Comparison of ENCODE assay signal across 15 mouse cellular contexts in the genomic region with DNA sequence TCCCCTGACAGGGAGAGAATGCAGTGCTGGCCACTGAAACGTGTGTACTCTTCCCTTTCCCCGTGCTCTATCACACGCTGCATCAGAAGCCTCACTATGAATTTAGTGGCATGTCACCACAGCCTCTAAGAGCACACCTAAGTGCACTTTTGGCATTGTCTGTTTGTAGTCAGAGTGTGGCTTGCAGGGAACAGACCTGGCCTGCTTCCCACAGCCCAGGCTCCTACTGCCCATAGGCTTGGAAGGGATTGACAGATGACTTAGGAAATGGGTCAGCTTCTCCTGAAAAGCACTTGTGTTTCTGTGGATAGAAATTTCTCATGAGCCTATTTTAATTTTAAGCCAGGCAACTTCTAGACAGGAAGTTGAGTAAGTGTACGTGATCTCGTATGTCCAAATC. TPM values are rescaled to one million over a fixed set of nuclear protein-coding genes. Genes with fewer than 3 reads are reported as not detected.
DNase-seq lines count a peak whose midpoint lies in the region; ATAC-seq and TF ChIP-seq lines count a peak whose summit lies in the region.
"Had no signal": no experiment of that assay in that cellular context is flagged by ENCODE, and none has a peak within 500 bp of the region (broad histone marks: within the 10 kb centered on the region; RNA-seq: fewer than 3 reads in every experiment).

No protein-coding gene starts in this region.

- peaks cover 25% of the 10 kb centered on the region for H3K36me3 ChIP-seq in heart, postnatal 0 days (replicated peaks; ENCODE audit: control insufficient read depth, insufficient read depth, low read length)
- no peaks in the 10 kb centered on the region for H3K36me3 ChIP-seq in liver, embryonic 16.5 days (ENCODE audit: control insufficient read depth, insufficient read depth)
- H3K36me3 ChIP-seq in forebrain, embryonic 11.5 days (ENCODE audit: control insufficient read depth, insufficient read depth, low read length), result peaks cover under 1% of the 10 kb centered on the region; the same call in 1 of the 2 replicates
- H3K36me3 ChIP-seq in midbrain, embryonic 14.5 days (ENCODE audit: control insufficient read depth, insufficient read depth, low read length), result peaks cover 48% of the 10 kb centered on the region

- no peaks in the 10 kb centered on the region for H3K9me3 ChIP-seq in heart, postnatal 0 days (replicated peaks; ENCODE audit: control insufficient read depth, low read length)
- no peaks in the 10 kb centered on the region for H3K9me3 ChIP-seq in liver, embryonic 16.5 days (replicated peaks; ENCODE audit: control insufficient read depth, low read length)
- no peaks in the 10 kb centered on the region for H3K9me3 ChIP-seq in forebrain, embryonic 11.5 days (ENCODE audit: control insufficient read depth, low read length)
- no peaks in the 10 kb centered on the region for H3K9me3 ChIP-seq in midbrain, embryonic 14.5 days (ENCODE audit: control insufficient read depth, low read length)
- H3K9me3 ChIP-seq: intestine, embryonic 15.5 days; limb, embryonic 13.5 days; midbrain, embryonic 12.5 days had no signal

- POLR2A ChIA-PET in Patski (lab: Charles Lee), result interaction anchor here (0.7 kb wide), 1 partner anchor 9 kb away, joined by 3 read pairs; no protein-coding TSS in a partner anchor

- CTCF ChIA-PET in Patski (lab: Charles Lee), result interaction anchor here (1.3 to 3.4 kb wide), 4 partner anchors 10 to 45 kb away, joined by 3 to 15 read pairs (median 8); no protein-coding TSS in a partner anchor

- peaks cover 12% of the 10 kb centered on the region for H3K4me1 ChIP-seq in heart, postnatal 0 days (ENCODE audit: control insufficient read depth, insufficient read depth)
- no peaks in the 10 kb centered on the region for H3K4me1 ChIP-seq in liver, embryonic 16.5 days (ENCODE audit: control insufficient read depth, low read depth, low read length)
- H3K4me1 ChIP-seq in forebrain, embryonic 11.5 days (replicated peaks; ENCODE audit: control insufficient read depth, insufficient read depth, low read length), result no peaks in the 10 kb centered on the region
- no peaks in the 10 kb centered on the region for H3K4me1 ChIP-seq in midbrain, embryonic 14.5 days (ENCODE audit: control insufficient read depth, insufficient read depth, low read length)
- H3K4me1 ChIP-seq: intestine, embryonic 15.5 days; midbrain, embryonic 12.5 days had no signal

- no peak for ATAC-seq in heart, postnatal 0 days (ENCODE audit: insufficient read depth, low read depth)
- ATAC-seq in Patski, result peak; percentile 9
- no peak for ATAC-seq in liver, embryonic 16.5 days (ENCODE audit: low read depth)
- ATAC-seq in forebrain, embryonic 11.5 days (replicated peaks; ENCODE audit: low FRiP score), result no peak
- no peak for ATAC-seq in midbrain, embryonic 14.5 days (ENCODE audit: low FRiP score, low TSS enrichment)
- ATAC-seq: intestine, embryonic 15.5 days had no signal

- in situ Hi-C loops in Patski (cut with MboI; ENCODE audit: low pct_unique_long_range_greater_than_20kb), result no loop called here

- TF ChIP-seq CTCF in heart, postnatal 0 days (IDR thresholded peaks at IDR 0.05; ENCODE audit: low read depth), result no peak
- TF ChIP-seq CTCF in Patski (IDR thresholded peaks at IDR 0.05), result no peak

- TF ChIP-seq EP300 in heart, postnatal 0 days (IDR thresholded peaks at IDR 0.05; ENCODE audit: low read depth), result no peak

- no peak overlapping the region for H3K4me3 ChIP-seq in heart, postnatal 0 days (ENCODE audit: low read depth, low read length)
- peak overlapping the region; percentile 28 for H3K4me3 ChIP-seq in liver, embryonic 16.5 days (ENCODE audit: low read depth, low read length)
- H3K4me3 ChIP-seq in forebrain, embryonic 11.5 days (ENCODE audit: low read depth, low read length), result no peak overlapping the region
- H3K4me3 ChIP-seq in midbrain, embryonic 14.5 days (replicated peaks; ENCODE audit: low read depth, low read length), result no peak overlapping the region
- H3K4me3 ChIP-seq: intestine, embryonic 15.5 days; limb, embryonic 13.5 days; midbrain, embryonic 12.5 days had no signal

- H3K27me3 ChIP-seq in heart, postnatal 0 days (ENCODE audit: control insufficient read depth, insufficient read depth, low read length), result no peaks in the 10 kb centered on the region
- no peaks in the 10 kb centered on the region for H3K27me3 ChIP-seq in Patski
- H3K27me3 ChIP-seq in liver, embryonic 16.5 days (ENCODE audit: control insufficient read depth, insufficient read depth, low read depth, low read length), result no peaks in the 10 kb centered on the region
- H3K27me3 ChIP-seq in forebrain, embryonic 11.5 days (ENCODE audit: control insufficient read depth, insufficient read depth, low read length), result no peaks in the 10 kb centered on the region
- no peaks in the 10 kb centered on the region for H3K27me3 ChIP-seq in midbrain, embryonic 14.5 days (ENCODE audit: control insufficient read depth, insufficient read depth, low read length)
- H3K27me3 ChIP-seq: intestine, embryonic 15.5 days; limb, embryonic 13.5 days; midbrain, embryonic 12.5 days had no signal

- H3K9ac ChIP-seq in heart, postnatal 0 days (replicated peaks; ENCODE audit: low read depth, low read length), result no peak overlapping the region
- no peak overlapping the region for H3K9ac ChIP-seq in liver, embryonic 16.5 days (ENCODE audit: low read depth, low read length)
- H3K9ac ChIP-seq in forebrain, embryonic 11.5 days (ENCODE audit: low read length), result no peak overlapping the region
- H3K9ac ChIP-seq in midbrain, embryonic 14.5 days (replicated peaks; ENCODE audit: low read length), result no peak overlapping the region
- H3K9ac ChIP-seq: intestine, embryonic 15.5 days; limb, embryonic 13.5 days; midbrain, embryonic 12.5 days had no signal

- H3K27ac ChIP-seq in heart, postnatal 0 days (ENCODE audit: low read depth), result peak overlapping the region; percentile 72
- H3K27ac ChIP-seq in liver, embryonic 16.5 days (ENCODE audit: low read length), result peak overlapping the region; percentile 31; the same call in 1 of the 2 replicates
- H3K27ac ChIP-seq in forebrain, embryonic 11.5 days (ENCODE audit: low read depth, low read length), result no peak overlapping the region
- H3K27ac ChIP-seq in midbrain, embryonic 14.5 days (replicated peaks; ENCODE audit: low read depth, low read length), result no peak overlapping the region
- H3K27ac ChIP-seq: limb, embryonic 13.5 days; midbrain, embryonic 12.5 days had no signal

- 0 out of 2 replicates have a peak overlapping the region, but pooled peaks have one; percentile 10 for H3K4me2 ChIP-seq in heart, postnatal 0 days (ENCODE audit: low read depth, low read length)
- H3K4me2 ChIP-seq in liver, embryonic 16.5 days (ENCODE audit: low read depth, low read length), result peak overlapping the region; percentile 2; the same call in 1 of the 2 replicates
- H3K4me2 ChIP-seq in forebrain, embryonic 11.5 days (ENCODE audit: low read depth, low read length, severe bottlenecking), result no peak overlapping the region
- H3K4me2 ChIP-seq in midbrain, embryonic 14.5 days (ENCODE audit: low read length), result no peak overlapping the region
- H3K4me2 ChIP-seq: intestine, embryonic 15.5 days; limb, embryonic 13.5 days; midbrain, embryonic 12.5 days had no signal

- no peak for DNase-seq in heart, postnatal 0 days (ENCODE audit: low spot score)
- DNase-seq in heart, adult 9 months (ENCODE audit: low spot score in 2 of 2), result no peak
- DNase-seq in Patski (ENCODE audit: low read depth, low spot score), result no peak
- DNase-seq in cerebellum, adult 11-12 months, result peak; percentile 34
- no peak for DNase-seq in forebrain, embryonic 11.5 days (ENCODE audit: low spot score)
- DNase-seq in left cerebral cortex, adult 8-10 months (ENCODE audit: low spot score in 2 of 2), result no peak
- DNase-seq in midbrain, embryonic 14.5 days, result no peak
- DNase-seq: adrenal gland, adult 8-10 months; kidney, postnatal 14 days; layer of hippocampus, postnatal 36 days; retina, postnatal 1 day had no signal

- 46% methylated on average over 5 of the region's 5 CpGs for WGBS in heart, postnatal 0 days
- 65% methylated on average over 5 of the region's 5 CpGs for WGBS in liver, embryonic 16.5 days (ENCODE audit: insufficient replicate concordance)
- WGBS in forebrain, embryonic 11.5 days, result 88% methylated on average over 5 of the region's 5 CpGs
- WGBS in midbrain, embryonic 14.5 days, result 94% methylated on average over 5 of the region's 5 CpGs

RNA-seq across cellular contexts. Expression of gene Igsf6, which starts 1.0 kb away (rescaled TPM):
- total RNA-seq in heart, postnatal 0 days (2014; rRNA removed; ENCODE audit: low replicate concordance), result 1.6 TPM in 1 of 2 replicates, not detected in the other
- 1.1 TPM in 2 replicates for polyA plus RNA-seq in heart, postnatal 0 days (2015; fragmentation: Nextera tagmentation; extraction: Ambion mirVana)
- polyA plus RNA-seq in Patski (2021), result 0.17 TPM
- polyA plus RNA-seq in liver, embryonic 16.5 days (2015; fragmentation: Nextera tagmentation; extraction: Ambion mirVana), result 14.9 and 15.5 TPM in 2 replicates
- 0.96 and 1.2 TPM in 2 replicates for polyA plus RNA-seq in forebrain, embryonic 11.5 days (2014; fragmentation: Nextera tagmentation; extraction: Ambion mirVana)
- 1 to 10 TPM in 1 of 4 experiments, under 1 TPM in 2, not detected in 1; 0.22 to 1.3 (median 0.98) TPM for total RNA-seq in left cerebral cortex, adult 8-10 months (2022)
- polyA plus RNA-seq in midbrain, embryonic 14.5 days (2014; fragmentation: Nextera tagmentation; extraction: Ambion mirVana), result 0.39 and 1.4 TPM in 2 replicates

RNA-seq across cellular contexts. Expression of gene Otoa, which starts 6.0 kb away (rescaled TPM):
- total RNA-seq in heart, postnatal 0 days (2014; rRNA removed; ENCODE audit: low replicate concordance), result 0.08 and 0.11 TPM in 2 replicates
- 0.25 and 0.46 TPM in 2 replicates for polyA plus RNA-seq in heart, postnatal 0 days (2015; fragmentation: Nextera tagmentation; extraction: Ambion mirVana)
- polyA plus RNA-seq in Patski (2021), result 0.09 TPM
- polyA plus RNA-seq in liver, embryonic 16.5 days (2015; fragmentation: Nextera tagmentation; extraction: Ambion mirVana), result 0.04 and 0.05 TPM in 2 replicates
- polyA plus RNA-seq in forebrain, embryonic 11.5 days (2014; fragmentation: Nextera tagmentation; extraction: Ambion mirVana), result 0.11 TPM in 1 of 2 replicates, not detected in the other
- total RNA-seq in left cerebral cortex, adult 8-10 months (2022), result under 1 TPM; 0.27 to 0.58 (median 0.31) TPM
- 0.12 TPM in 2 replicates for polyA plus RNA-seq in midbrain, embryonic 14.5 days (2014; fragmentation: Nextera tagmentation; extraction: Ambion mirVana)

RNA-seq across cellular contexts. Expression of gene Mettl9, which starts 41.2 kb away (rescaled TPM):
- total RNA-seq in heart, postnatal 0 days (2014; rRNA removed; ENCODE audit: low replicate concordance), result 44.8 and 52.8 TPM in 2 replicates
- 81.2 and 82.4 TPM in 2 replicates for polyA plus RNA-seq in heart, postnatal 0 days (2015; fragmentation: Nextera tagmentation; extraction: Ambion mirVana)
- 145 TPM for polyA plus RNA-seq in Patski (2021)
- polyA plus RNA-seq in liver, embryonic 16.5 days (2015; fragmentation: Nextera tagmentation; extraction: Ambion mirVana), result 36.1 and 36.7 TPM in 2 replicates
- 252 and 261 TPM in 2 replicates for polyA plus RNA-seq in forebrain, embryonic 11.5 days (2014; fragmentation: Nextera tagmentation; extraction: Ambion mirVana)
- 100 to 1,000 TPM; 101 to 118 (median 101) TPM for total RNA-seq in left cerebral cortex, adult 8-10 months (2022)
- polyA plus RNA-seq in midbrain, embryonic 14.5 days (2014; fragmentation: Nextera tagmentation; extraction: Ambion mirVana), result 209 and 227 TPM in 2 replicates

Comparison
In these comparisons a context has a peak if more than half of its experiments do, and no peak if none do; other contexts are left out.
1. H3K27ac ChIP-seq: peak in heart, postnatal 0 days (single experiment) and liver, embryonic 16.5 days (single experiment); none in forebrain, embryonic 11.5 days (single experiment) and midbrain, embryonic 14.5 days (single experiment).
2. H3K4me2 ChIP-seq: peak in heart, postnatal 0 days (single experiment) and liver, embryonic 16.5 days (single experiment); none in forebrain, embryonic 11.5 days (single experiment) and midbrain, embryonic 14.5 days (single experiment).